Mouse (Mus musculus): Measurements from ENCODE around the gene Npc2.

GRCm38 (mm10) chr12:84811510-84811909, 38.6 kb upstream of the Npc2 start:
- TF ChIP-seq POLR2A (IDR thresholded peaks at IDR 0.05; ENCODE audit: low read depth, low read length) = no peak
- TF ChIP-seq CTCF (conservative IDR thresholded peaks at IDR 0.05; ENCODE audit: insufficient read depth, insufficient read length, low read depth, low read length) = no peak
